Mouse (Mus musculus) hindbrain, embryonic 16.5 days (tissue): Measurements from ENCODE around the gene Adtrp. TPM values are rescaled to one million over a fixed set of nuclear protein-coding genes. Genes with fewer than 3 reads are reported as not detected.

Experiments used
- ATAC-seq: fragments of 200-750 bp; cut with Nextera tagmentation; 2 replicates; pipeline ENCODE4 v1.8.0; 2017; ENCODE audit warnings: moderate TSS enrichment, moderate library complexity
- H3K27ac ChIP-seq: fragments of 300-500 bp; sonication (generic); 2 replicates; pipeline ENCODE4 v1.5.1; 2014; ENCODE audit warnings: low read depth, mild to moderate bottlenecking, control low read depth, low read length, moderate library complexity
- H3K27me3 ChIP-seq: fragments of 300-500 bp; sonication (generic); replicated peaks from 2 replicates; pipeline ENCODE4 v1.6.1; 2014; ENCODE audit warnings: low read length; ENCODE audit not compliant: control insufficient read depth, insufficient read depth
- H3K36me3 ChIP-seq: fragments of 300-500 bp; sonication (generic); 2 replicates; pipeline ENCODE4 v1.6.1; 2014; ENCODE audit warnings: mild to moderate bottlenecking, low read length, moderate library complexity, mixed read lengths; ENCODE audit not compliant: control insufficient read depth, insufficient read depth
- H3K4me1 ChIP-seq: fragments of 300-500 bp; sonication (generic); 2 replicates; pipeline ENCODE4 v1.6.1; 2014; ENCODE audit warnings: low read depth, low read length; ENCODE audit not compliant: control insufficient read depth, insufficient read depth
- H3K4me2 ChIP-seq: fragments of 300-500 bp; sonication (generic); 2 replicates; pipeline ENCODE4 v1.6.1; 2014; ENCODE audit warnings: mild to moderate bottlenecking, low read length, control low read depth, moderate library complexity
- H3K4me3 ChIP-seq: fragments of 300-500 bp; sonication (generic); 2 replicates; pipeline ENCODE4 v1.5.1; 2014; ENCODE audit warnings: mild to moderate bottlenecking, low read length, control low read depth, moderate library complexity
- H3K9ac ChIP-seq: fragments of 300-500 bp; sonication (generic); 2 replicates; pipeline ENCODE4 v1.6.1; 2014; ENCODE audit warnings: low read depth, mild to moderate bottlenecking, control low read depth, low read length, moderate library complexity
- H3K9me3 ChIP-seq: fragments of 300-500 bp; sonication (generic); 2 replicates; pipeline ENCODE4 v1.6.1; 2014; ENCODE audit warnings: mild to moderate bottlenecking, low read length, moderate library complexity; ENCODE audit not compliant: control insufficient read depth
- WGBS: fragments of 180-500 bp; shearing (Covaris S2); extraction: QIAGEN DNeasy Blood & Tissue Kit; methylation state at CpG from one replicate; pipeline ENCODE4 v1.1.7; 2014; 5-methylcytosine and 5-hydroxymethylcytosine counted together
- polyA plus RNA-seq: library from polyadenylated mRNA; unstranded; fragments of >200 nt; fragmentation: Nextera tagmentation; extraction: Ambion mirVana; gene quantifications from 2 replicates; pipeline ENCODE4 v1.2.1, GENCODE M21; 2015

Adtrp gene
- polyA plus RNA-seq, 1 experiment from 2014 or later: 0.36 TPM

- WGBS: 87% methylated on average over 5 of the region's 5 CpGs
- Histone ChIP-seq H3K4me3 (no peak overlapping the region), H3K4me2 (no peak overlapping the region), H3K27me3 (no peaks in the 10 kb centered on the region), H3K9ac (no peak overlapping the region), H3K4me1 (no peaks in the 10 kb centered on the region), H3K27ac (no peak overlapping the region), H3K36me3 (no peaks in the 10 kb centered on the region), H3K9me3 (no peaks in the 10 kb centered on the region; the same call in 1 of the 2 replicates)
- no peak for ATAC-seq
These were observed 2.5 kb downstream of the Adtrp start for GRCm38 (mm10) chr13:41845013-41845412.

DNA sequence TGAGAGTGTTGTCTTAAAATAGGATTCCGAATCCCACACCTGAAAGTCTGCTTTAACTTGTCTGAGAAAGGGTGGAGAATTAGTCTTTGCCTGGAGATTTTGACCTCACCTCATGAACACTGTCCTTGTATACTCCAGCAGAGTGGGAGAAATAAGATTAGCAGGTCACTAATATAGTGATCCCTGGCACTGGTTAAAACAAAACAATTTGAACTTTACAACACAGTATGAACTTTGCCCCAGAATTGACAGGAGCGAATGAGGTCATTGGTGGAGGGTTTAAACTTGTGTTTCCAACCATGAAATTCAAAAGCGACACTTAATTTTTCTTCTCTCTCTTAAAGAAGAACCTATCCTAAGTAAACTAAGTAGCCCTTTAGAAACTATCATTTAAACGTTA lies 3.4 kb downstream of the Adtrp start:
- no peak for ATAC-seq
- H3K4me2 ChIP-seq: no peak overlapping the region
- WGBS: 86% methylated on average over 4 of the region's 4 CpGs
- no peaks in the 10 kb centered on the region; the same call in 1 of the 2 replicates for H3K9me3 ChIP-seq
- no peak overlapping the region for H3K9ac ChIP-seq
- H3K4me3 ChIP-seq: no peak overlapping the region
- H3K36me3 ChIP-seq: no peaks in the 10 kb centered on the region
- H3K27ac ChIP-seq: no peak overlapping the region
- H3K4me1 ChIP-seq: no peaks in the 10 kb centered on the region
- no peaks in the 10 kb centered on the region for H3K27me3 ChIP-seq

DNA sequence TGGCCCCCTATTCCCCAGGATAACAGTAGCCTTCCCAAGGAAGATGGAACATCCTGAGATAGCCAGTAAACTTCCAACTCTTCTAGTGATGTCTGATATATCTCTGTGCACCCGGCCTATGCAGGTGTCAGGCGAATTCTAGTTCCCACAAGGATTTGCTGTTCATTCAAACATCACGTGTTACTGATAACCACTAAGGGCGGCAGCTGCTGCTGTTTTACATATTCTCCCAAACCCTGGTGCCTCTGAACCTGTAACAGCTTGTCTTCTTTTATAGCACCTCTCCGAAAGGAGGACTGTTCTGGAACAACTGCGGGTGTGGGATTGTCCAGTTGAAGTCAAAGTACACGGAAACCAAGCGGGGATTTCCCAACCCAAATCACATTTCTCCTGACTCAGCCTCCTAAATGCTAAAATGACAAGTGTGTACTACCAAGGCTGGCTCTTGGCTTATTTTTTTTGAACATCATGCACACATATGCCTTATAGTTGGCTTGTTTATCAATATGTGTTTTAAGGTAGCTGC lies 13.8 kb downstream of the Adtrp start:
- no peak overlapping the region for H3K27ac ChIP-seq
- H3K9ac ChIP-seq: no peak overlapping the region
- no peak for ATAC-seq
- no peaks in the 10 kb centered on the region for H3K27me3 ChIP-seq
- 92% methylated on average over 8 of the region's 8 CpGs for WGBS
- no peaks in the 10 kb centered on the region for H3K4me1 ChIP-seq
- no peak overlapping the region for H3K4me2 ChIP-seq
- no peak overlapping the region for H3K4me3 ChIP-seq
- H3K9me3 ChIP-seq: no peaks in the 10 kb centered on the region
- no peaks in the 10 kb centered on the region for H3K36me3 ChIP-seq

DNA sequence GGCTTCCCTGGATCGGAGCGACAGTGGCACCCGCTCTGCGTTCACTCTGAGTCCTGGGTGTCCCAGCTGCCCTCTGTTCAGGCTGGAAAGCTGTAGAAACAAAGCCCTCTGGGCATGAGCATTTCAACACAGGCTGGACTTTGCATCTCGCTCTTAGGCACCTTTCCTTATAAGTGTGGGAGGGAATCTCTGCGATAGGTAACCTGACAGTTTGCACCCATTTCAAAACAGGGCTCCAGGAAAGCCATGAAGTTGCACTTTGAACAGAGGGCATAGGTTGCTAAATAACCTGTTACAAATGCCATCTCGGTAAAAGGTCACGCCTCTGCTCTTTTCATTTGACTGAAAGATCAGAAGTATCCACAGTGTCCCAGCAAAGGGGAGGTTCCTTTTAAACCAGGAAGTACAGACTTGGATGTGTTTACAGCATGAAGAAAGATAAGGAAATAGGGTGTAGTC lies 19.2 kb downstream of the Adtrp start:
- no peaks in the 10 kb centered on the region for H3K36me3 ChIP-seq

GRCm38 (mm10) chr13:41827581-41827980 lies 19.9 kb downstream of the Adtrp start:
- no peaks in the 10 kb centered on the region for H3K9me3 ChIP-seq
- no peaks in the 10 kb centered on the region for H3K36me3 ChIP-seq
- no peak overlapping the region for H3K9ac ChIP-seq
- no peaks in the 10 kb centered on the region for H3K4me1 ChIP-seq
- no peak overlapping the region for H3K4me3 ChIP-seq
- H3K4me2 ChIP-seq: no peak overlapping the region
- H3K27ac ChIP-seq: no peak overlapping the region
- H3K27me3 ChIP-seq: no peaks in the 10 kb centered on the region
- 92% methylated on average over 5 of the region's 5 CpGs for WGBS
- no peak for ATAC-seq

More for the DNA sequence above, 19.2 kb downstream of the Adtrp start:
- no peaks in the 10 kb centered on the region for H3K27me3 ChIP-seq
- H3K4me3 ChIP-seq: no peak overlapping the region
- no peaks in the 10 kb centered on the region for H3K4me1 ChIP-seq
- no peak overlapping the region for H3K27ac ChIP-seq
- no peak overlapping the region for H3K9ac ChIP-seq
- no peak overlapping the region for H3K4me2 ChIP-seq
- no peaks in the 10 kb centered on the region for H3K9me3 ChIP-seq
- ATAC-seq: no peak
- 92% methylated on average over 8 of the region's 8 CpGs for WGBS

DNA sequence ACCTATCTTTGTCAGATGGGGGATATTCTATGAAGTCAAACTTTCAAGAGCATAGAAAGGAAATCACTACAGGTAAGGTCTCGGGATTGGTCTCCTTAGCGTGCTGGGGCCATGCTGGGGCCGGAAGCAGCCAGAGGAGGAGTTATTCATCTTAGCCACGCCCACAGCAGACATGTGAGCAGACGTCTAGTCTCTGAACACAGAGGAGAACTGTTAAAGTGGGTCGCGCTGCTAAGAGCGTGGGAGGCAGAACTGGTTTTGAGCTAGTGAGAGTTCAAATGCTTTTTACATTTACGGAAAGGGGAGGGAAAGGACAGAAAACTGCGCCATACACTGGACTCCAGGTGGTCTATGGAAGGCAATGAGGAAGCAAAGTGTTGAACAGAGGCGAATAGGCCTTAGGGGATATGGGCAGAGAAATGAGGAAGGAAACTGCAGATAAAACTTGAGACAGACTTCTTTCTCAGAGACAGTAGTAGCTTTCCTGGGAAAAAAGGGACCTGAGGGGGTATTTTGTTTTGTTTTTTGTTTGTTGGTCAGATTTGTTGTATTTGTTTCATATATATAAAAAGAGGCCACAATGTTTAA lies 22.0 kb downstream of the Adtrp start:
- WGBS: 78% methylated on average over 11 of the region's 11 CpGs
- Histone ChIP-seq H3K36me3 (no peaks in the 10 kb centered on the region), H3K4me2 (no peak overlapping the region), H3K9ac (no peak overlapping the region), H3K4me1 (no peaks in the 10 kb centered on the region), H3K9me3 (no peaks in the 10 kb centered on the region), H3K27me3 (no peaks in the 10 kb centered on the region), H3K4me3 (no peak overlapping the region), H3K27ac (no peak overlapping the region)
- ATAC-seq: no peak

GRCm38 (mm10) chr13:41823077-41823476 lies 24.4 kb downstream of the Adtrp start:
- Histone ChIP-seq H3K4me1 (no peaks in the 10 kb centered on the region), H3K4me2 (no peak overlapping the region), H3K9me3 (no peaks in the 10 kb centered on the region), H3K27ac (no peak overlapping the region), H3K36me3 (no peaks in the 10 kb centered on the region), H3K27me3 (no peaks in the 10 kb centered on the region), H3K4me3 (no peak overlapping the region), H3K9ac (no peak overlapping the region)
- ATAC-seq: no peak
- 78% methylated on average over 3 of the region's 3 CpGs for WGBS

- no peak for ATAC-seq
- Histone ChIP-seq H3K27ac (no peak overlapping the region), H3K4me1 (no peaks in the 10 kb centered on the region), H3K36me3 (no peaks in the 10 kb centered on the region), H3K9me3 (no peaks in the 10 kb centered on the region), H3K4me2 (no peak overlapping the region), H3K9ac (no peak overlapping the region), H3K27me3 (no peaks in the 10 kb centered on the region), H3K4me3 (no peak overlapping the region)
- WGBS: 35% methylated on average over 2 of the region's 2 CpGs
These were observed 24.9 kb downstream of the Adtrp start for GRCm38 (mm10) chr13:41822617-41823016.

DNA sequence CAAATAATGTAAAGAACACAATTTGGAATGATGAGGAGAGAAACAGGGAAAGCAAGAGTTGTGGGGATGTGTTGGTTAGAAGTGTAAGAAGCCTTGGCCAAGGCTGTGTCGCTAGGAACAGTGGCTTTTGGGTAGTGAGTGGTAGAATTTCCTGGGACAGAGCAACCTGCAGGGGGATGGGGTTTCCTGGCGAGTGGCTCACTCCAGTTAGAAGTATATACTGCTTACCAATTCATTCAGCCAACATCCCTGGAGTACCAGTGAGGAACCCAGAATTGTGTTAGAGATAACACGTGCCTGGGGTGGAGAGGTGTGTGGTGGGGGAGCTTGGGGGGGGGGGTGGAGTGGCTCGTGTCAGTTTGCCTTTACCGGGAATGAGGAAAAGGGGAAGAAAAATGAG lies 25.4 kb downstream of the Adtrp start:
- H3K4me1 ChIP-seq: no peaks in the 10 kb centered on the region
- no peak for ATAC-seq
- no peak overlapping the region for H3K4me2 ChIP-seq
- H3K36me3 ChIP-seq: no peaks in the 10 kb centered on the region
- H3K4me3 ChIP-seq: no peak overlapping the region
- no peaks in the 10 kb centered on the region for H3K9me3 ChIP-seq
- no peak overlapping the region for H3K27ac ChIP-seq
- 49% methylated on average over 5 of the region's 5 CpGs for WGBS
- H3K9ac ChIP-seq: no peak overlapping the region
- no peaks in the 10 kb centered on the region for H3K27me3 ChIP-seq
